Mouse (Mus musculus) naive thymus-derived CD4-positive, alpha-beta T cell, adult 2 months (primary cell): Measurements from ENCODE around the gene Nup85.
"Not testable (repeated sequence)": the region's sequence is repeated elsewhere in the genome, so short reads cannot be mapped to it uniquely, and the experiment has no call there.

Experiments
- DNase-seq: peaks from one replicate; pipeline ENCODE4 v3.0.0-alpha.2; 2011; ENCODE audit warnings: low read depth

Nup85 gene

DNA sequence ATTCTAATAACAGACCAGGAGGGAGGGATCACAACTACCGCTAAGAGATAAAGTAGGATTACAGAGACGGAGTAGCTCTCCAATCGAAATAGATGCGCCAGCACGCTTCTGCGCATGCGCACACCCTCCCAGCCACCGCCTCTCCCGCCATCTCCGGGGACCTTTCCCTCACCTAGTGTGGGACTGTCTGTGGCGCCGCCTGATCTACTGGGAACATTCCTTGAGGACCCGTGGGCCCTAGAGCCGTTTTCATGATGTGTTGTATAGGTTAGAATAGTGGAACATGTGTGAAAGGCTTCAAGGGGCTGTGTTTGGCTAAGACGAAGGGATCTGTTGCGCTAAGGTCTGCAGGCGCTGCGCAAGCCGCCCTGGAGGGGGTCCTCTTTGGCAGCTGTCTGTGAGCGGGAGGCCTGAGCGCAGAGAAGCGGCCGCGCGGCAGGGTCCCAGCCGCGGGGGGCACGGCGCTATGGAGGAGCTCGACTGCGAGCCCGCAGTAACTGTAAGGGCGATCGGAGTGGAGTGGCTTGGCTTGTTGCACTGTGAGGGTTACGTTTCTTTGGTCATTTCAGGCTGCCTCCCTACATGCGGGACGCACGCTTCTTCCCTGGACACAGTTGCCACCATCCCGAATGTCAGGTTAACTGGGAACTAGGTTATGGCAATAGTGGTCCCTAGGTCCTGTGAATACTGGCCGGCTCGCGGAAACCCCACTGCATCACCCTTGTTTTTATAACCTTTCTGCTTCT is at the start of gene Nup85:
Gene Nup85, plus strand, starts transcription at position 371 of the 746 bp plus-strand sequence.
- peak; percentile 98 for DNase-seq

DNA sequence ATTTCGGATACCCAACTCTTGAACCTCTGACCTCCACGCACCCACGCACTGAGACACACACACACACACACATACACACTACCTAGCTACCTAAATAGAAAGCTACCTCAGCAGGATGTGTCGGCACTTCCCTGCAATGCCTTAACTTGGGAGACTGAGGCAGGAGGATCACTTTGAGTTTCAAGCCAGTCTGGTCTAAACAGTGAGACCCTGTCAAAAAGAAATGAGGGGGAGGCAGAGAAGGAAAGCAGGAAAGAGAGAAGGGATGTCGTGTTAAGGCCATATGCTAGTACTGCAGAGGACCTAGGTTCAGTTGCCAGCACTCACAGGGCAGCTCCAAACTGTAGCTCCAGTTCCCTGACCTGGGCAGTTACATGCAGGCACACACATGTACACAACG is 49.2 kb upstream of the Nup85 start:
- peak; percentile 49 for DNase-seq

DNA sequence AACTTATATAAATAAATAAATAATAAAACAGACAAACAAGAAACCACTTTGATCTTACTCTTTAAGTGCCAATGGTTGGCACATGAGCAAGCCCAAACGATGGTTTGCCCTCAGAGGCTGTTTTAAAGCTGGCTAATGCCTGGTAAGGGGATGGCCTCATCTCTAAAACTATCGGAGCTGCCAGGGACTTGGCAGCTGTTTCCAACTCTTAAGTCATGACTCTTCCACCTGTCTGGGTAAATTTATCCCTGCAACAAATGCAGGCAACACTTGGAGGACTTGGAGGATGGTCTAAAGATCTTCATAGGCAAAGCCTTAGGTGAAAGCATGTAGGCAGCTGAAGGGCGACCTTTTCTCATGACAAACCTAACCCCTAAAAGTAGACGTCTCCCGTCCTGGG is 47.3 kb upstream of the Nup85 start:
- DNase-seq: no peak

DNA sequence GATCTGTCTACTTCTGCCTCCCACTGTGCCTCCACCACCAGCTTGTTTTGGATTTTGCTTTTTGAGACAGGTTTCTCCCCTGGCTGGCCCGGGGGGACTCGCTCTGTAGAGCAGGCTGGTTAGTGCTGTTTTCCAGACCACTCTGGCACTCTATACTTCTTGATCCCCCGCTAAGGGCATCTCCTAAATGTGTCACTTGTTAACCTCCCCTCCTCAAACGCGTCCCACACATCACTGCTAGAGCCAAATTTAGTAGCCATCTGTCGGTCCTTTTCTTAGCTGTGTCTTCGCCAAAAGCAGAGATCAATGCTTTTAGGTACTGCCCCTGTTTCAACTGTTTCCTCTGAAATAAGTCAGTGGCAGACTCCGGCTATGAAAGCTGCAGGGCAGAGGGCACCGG is 45.5 kb upstream of the Nup85 start:
- no peak for DNase-seq

DNA sequence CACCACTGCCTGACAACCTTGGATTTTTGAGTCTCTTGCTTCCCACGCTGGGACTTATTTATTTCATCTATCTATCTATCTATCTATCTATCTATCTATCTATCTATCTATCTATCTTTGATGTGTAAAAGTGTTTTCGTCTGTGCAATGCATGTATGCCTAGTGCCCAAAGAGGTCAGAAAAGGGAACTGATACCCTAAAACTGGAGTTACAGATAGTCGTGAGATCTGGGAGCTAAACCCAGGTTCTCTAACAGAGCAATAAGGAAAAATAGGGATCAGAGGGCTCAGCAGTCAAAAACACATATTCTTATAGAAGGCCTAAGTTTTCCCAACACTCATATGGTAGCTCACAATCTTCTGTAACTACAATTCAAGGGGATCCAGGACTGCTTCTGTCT is 44.7 kb upstream of the Nup85 start:
- no peak for DNase-seq

DNA sequence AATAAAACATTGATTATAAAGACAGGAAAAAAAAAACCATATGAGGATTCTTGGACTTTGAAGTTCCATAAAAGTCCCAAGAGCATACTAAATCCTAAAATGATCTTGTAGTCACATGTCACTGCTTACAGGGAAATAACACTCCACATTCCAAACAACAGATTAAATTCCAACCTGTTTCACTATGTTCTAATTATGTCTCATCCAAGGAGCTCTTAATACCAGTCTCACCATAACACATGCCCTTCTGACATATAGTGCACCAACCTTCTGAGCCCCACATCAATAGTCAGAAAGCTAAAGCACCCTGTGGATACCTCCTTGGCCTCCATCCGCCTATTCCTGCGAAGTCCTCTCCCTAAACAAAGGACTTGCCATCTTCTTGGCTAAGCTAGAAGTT is 44.0 kb upstream of the Nup85 start:
- no peak for DNase-seq

DNA sequence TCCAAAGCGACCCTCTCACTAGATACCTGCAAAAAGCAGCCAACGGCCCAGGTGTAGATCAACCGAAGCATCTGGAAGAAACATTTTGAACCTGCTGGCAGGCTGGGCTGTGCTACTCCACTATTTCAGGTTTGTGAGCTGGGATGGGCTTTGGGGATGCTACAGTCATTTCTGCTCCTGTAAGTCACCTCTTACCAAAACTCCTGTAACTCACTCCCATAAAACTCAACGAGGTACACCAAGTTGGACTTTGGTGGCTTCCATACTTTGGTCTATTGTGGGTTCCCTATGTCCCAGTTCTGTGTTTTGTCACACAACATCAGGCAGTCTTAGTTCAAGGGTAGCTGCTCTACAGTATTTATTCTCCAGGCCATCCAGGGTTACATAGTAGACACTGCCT is 43.2 kb upstream of the Nup85 start:
- no peak for DNase-seq

DNA sequence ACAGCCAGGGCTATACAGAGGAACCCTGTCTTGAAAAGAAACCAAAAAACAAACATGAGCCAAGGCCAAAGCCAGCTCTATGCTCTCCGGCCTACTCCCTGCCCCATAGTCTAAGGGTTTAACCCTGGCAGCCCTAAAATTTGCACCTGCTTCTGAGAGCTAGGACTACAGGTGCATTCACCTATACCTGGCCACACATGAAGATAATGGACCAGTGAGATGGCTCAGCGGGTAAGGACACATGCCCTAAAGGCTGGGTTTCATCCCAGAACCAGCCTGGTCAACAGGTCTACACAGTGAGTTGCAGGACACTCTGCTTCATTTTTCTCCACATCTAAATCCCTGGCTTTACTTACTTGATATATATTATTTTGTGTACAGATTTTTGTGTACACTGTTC is 42.0 kb upstream of the Nup85 start:
- DNase-seq: no peak

DNA sequence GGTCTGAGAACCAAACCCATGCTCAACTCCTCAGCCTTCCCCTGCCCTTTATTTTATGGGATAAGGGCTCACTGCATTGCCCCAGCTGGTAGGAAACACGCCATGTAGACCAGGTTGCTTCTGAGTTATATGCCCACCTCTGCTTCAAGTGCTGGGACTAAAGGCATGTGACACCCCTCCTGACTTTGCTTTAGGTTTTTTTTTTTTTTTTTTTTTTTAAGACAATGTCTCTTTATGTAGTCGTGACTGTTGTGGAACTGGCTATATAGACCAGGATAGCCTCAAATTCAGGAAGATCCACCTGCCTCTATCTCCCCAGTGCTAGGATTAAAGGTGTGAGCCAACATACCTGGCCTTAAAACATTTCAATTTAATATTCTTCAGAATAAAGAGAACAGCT is 41.5 kb upstream of the Nup85 start:
- DNase-seq: no peak

DNA sequence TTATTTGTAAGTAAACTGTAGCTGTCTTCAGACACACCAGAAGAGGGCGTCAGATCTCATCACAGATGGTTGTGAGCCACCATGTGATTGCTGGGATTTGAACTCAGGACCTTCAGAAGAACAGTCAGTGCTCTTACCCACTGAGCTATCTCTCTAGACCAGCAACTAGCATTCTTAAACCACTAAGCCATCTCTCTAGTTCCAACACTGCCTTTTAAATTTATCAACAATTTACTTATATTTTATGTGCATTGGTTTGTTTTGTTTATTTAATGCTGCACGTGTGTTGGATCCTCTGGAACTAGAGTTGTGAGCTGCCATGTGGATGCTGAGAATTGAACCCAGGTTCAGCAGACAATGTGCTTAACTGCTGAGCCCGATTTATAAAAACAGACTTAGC is 37.8 kb upstream of the Nup85 start:
- DNase-seq: not testable (repeated sequence)

DNA sequence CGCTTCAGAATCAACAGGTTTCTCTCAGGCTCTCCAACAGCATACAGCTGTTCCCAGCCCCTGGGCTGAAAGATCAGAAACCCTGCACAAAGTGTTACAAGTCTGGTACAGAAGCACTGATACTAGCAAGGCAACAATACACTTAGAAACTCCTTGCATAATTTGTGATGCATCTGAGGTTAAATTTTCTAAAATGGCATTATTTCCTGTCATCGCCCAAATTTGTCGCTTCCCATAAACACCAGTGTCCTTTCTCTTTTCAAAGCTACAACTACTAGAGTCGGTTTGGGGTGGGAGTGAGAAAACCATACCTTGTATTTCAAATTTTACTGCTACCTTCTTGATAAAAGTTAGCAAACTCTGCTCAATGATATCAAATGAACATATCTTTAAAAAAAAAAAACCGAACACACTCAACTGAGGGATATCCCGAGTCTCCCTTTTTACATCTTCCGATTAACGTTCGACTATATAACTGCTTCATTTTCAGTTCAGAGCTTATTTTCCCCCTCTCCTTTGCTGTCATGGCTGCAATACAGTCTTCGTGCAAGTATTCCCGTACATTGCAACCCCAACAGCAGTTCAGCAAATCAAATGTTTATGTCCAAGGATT is 29.4 kb upstream of the Nup85 start:
- peak; percentile 37 for DNase-seq

DNA sequence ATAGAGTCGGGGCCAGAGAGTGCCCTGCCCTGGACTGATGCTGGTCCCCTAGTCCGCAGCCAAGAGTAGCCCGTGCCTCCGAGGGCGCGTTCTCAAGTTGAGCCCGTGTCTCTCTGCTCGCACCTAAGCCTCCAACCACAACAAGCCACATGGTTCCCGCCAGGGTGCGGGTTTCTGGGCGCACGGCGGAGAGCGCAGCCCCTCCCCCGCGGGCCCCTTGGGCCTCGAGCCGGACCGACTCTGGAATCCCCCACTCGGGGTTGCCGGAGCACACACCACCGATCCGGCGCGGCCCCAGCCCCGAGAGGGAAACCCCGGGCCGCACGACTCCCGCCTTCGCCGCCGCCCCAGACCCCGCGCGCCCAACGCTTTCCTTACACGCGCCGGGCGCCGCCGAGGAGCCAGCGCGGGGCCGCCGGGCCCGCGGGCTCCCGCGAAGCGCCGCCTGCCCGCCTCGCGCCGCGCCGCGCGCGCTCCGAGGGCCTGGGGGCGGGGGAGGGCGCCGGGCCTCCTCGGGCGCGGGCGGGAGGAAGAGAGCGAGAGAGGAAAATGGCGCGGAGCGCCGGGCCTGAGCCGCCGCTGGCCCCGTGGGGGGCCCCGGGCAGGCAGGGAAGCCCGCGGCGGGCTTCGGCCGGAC is 28.7 kb upstream of the Nup85 start:
- peak; percentile 84 for DNase-seq

DNA sequence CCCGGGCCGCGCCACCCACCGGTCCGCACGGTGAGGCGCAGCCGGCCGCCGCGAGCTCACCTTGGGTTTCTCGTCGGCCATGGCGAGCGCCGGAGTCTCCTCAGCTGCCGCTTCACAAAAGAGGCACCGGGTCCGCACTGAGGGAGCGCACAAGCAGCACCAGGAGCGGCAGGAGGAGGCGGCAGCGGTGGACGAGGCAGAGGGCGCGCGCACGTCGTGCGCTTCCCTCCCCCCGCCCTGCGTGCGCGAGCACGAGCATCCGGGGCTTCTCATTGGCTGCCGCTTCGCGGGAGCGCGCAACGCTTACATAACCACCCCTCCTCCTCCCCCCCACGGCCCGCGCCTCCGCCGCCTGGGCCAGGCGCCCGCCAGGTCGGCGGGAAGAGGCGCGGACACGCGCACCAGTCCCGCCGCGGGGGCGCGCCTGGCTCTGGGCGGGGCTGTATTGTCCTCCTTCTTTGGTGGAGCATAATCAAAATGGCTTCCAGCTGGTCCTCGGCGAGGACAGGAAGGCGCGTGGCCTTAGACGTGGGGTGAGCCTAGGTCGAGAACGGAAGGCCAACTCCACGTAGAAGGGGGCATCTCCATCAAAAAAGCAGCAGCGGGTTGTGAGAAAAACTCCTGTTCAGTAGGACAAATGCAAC is 28.1 kb upstream of the Nup85 start, which contains the start of gene Sumo2:
Gene Sumo2, minus strand, starts transcription at position 239 of the 644 bp plus-strand sequence.
- peak; percentile 99 for DNase-seq

DNA sequence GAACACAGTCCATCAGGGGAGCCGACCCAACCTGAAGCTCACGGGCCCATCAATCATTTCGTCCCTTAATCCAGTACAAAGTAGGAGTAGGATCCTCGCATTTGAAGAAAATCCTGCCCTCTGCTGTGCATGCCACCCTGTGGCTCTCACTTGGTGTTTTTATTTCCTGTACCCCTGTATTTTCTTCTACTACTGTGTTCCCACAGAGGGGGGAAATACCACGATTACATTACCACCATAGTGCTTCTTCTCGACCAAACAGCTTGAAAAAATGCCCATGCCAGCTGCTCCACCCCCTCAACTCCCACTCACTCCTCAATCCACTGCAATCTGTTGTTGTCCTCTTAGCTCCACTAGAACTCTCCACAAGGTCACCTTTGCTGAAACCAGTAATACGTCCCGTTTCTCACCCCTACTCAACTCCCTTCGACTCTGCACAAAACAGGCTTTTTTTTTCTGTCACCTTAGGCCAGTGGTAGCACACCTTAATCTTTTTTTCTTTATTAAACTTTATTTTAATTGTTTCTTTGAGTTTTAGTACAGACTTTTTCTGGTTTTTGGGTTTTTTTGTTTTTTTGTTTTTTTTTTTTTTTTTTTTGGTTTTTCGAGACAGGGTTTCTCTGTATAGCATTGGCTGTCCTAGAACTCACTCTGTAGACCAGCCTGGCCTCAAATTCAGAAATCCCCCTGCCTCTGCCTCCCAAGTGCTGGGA is 27.2 kb upstream of the Nup85 start:
- no peak for DNase-seq

DNA sequence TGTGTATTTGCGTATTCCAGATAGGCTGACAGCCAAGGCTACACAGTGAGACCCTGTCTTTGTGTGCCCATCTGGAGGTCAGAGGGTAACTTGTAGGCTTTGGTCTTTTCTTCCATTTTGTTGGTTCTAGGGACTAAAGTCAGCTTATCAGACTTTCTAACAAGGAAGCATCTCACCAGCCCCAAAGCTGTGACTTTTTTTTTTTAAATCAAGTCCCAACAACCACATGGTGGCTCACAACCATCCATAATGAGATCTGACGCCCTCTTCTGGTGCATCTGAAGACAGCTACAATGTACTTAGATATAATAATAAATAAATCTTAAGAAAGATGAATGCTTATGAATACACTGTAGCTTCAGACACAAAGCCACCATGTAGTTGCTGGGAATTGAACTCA is 26.2 kb upstream of the Nup85 start:
- DNase-seq: peak; percentile 59

DNA sequence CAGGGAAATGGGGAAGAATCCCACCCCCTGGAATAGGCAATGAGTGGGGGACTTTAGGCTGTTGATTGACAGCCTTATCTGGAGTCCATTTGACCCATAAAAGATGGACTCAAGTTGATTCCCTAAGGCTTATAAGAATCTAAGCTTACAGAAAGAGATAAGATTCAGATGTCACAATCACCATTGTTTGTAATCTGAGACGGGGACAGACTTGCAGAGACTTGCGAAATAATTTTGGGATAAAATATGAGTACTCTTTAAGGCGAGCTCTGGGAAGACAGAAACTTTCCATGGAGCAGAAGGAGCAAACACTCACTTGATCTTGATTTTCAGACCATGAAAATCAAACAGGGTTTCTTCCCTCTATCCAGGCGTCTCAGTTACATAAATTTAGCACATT is 20.7 kb upstream of the Nup85 start:
- no peak for DNase-seq

DNA sequence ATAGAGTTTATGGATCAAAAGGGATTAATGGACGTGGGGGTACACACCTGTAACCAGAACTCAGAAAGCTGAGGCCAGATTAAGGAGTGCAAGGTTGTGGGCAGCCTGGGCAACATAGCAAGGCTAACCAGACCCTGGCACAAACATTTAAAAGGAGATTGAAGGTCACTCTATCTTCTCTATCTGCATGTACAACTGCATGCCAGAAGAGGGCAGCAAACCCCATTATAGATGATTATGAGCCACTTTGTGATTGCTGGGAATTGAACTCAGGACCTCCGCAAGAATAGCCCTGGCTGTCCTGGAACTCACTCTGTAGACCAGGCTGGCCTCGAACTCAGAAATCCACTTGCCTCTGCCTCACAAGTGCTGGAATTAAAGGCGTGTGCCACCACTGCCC is 11.5 kb upstream of the Nup85 start:
- DNase-seq: peak; percentile 65

DNA sequence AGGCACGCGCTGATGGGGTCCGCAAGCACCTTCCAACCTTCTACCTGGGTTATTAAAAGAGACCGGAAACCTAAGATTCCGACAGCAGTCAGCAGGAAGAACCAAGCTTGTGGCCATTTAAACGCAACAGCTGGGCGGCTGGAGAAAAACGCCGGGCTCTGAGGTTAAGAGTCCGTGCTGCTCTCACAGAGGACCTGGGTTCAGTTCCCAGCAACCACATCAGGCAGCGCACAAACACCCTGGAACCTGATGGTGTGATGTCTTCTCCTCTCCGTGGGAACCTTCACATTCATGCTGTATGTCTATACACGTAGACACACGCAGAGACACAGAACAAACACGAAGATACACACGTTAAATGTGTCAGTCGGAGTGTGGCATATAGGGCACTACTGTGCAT is 8.5 kb upstream of the Nup85 start:
- DNase-seq: no peak

DNA sequence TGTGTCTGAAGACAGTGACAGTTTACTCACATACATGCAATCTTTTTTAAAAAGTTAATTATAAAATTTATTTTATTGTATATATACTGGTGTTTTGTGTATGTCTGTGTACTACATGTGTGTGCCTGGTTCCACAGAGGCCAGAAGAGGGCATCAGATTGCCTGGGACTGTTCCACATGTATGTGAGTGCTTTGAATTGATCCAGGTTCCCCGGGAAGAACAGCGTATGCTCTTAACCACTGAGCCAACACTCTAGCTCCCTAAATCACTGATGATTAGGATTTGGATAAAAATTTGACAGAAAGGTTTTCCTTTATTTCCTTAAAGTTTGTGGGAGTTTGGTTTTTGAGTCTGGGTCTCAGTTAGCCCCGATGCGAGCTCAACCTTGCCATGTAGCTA is 828 bp upstream of the Nup85 start:
- DNase-seq: no peak

DNA sequence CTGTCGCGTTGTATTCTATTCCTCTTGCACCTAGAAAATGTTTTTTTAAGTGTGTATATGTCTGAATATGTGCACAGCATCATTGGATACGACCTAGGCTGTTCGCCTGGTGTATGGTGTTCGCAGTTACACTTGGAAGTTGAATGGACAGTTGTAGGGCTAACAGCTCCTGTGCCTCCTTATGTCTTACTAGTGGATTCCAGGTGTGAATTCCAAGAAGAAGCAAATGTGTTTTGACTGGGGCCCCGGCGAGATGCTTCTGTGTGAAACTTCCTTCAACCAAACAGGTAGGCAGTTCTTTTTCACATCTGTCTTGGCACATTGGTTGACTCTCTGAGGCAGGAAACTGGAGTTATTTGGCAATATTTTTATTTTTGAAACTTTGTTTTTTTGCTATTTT is 727 bp downstream of the Nup85 start:
- peak; percentile 18 for DNase-seq

DNA sequence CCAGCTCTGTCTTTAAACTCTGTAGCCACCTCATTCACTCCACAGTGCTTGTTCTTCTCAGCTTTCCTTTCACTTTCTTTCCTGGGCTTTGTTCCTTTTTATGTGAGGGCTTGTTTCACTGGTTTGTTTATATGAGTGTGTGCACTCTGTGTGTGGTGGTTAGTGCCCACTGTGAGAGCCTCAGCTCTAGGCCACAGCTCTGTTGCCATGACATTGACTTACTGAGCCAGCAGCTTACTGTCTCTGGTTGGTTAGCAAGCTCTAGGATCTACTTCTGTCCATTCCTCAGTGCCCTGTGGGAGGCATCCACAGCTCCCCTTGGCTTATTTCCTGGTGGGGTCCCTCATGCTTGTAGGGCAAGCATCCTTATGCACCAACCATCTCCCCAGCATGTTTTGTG is 14.8 kb downstream of the Nup85 start:
- no peak for DNase-seq

DNA sequence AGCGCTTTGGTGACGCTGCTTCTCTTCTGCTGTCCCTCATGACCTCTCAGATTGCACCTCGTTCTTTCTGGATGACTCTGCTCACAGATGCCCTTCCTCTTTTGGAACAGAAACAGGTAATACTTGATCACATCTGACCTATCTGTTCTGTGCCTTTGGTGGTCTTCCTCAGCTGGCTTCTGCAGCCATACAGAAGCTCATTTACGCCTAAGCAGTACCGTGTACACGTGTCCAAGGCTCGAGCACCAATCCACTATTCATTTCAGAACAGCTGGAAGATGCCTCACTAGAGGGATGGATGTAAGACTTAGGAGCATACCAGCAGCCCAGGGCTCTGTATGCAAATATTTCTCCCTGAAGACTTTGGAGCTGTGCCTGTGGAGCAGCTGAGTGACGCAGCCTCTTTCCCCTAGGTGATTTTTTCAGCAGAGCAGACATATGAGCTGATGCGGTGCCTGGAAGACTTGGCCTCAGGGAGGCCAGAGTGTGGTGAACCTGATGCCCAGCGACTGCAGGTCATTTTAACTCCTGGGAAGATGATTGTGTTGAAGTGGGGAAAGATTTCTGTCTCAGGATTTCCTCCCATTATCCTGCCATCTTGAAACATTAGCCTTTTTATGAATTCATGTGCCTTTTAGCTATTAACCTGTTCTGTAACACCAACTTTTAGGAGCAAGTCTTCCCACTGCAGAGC is 18.8 kb downstream of the Nup85 start:
- no peak for DNase-seq
